Mouse (Mus musculus) E14TG2a.4 (cell line): ENCODE results near the gene Gm10260.

ENCODE experiments used
- CTCF ChIP-seq: conservative IDR thresholded peaks from 2 replicates; pipeline ENCODE4 v1.5.1; 2014; ENCODE audit warnings: low read length
- NANOG ChIP-seq: IDR thresholded peaks from 2 replicates; pipeline ENCODE4 v1.6.1; 2014; ENCODE audit warnings: borderline replicate concordance, low read length, mixed read lengths

DNA sequence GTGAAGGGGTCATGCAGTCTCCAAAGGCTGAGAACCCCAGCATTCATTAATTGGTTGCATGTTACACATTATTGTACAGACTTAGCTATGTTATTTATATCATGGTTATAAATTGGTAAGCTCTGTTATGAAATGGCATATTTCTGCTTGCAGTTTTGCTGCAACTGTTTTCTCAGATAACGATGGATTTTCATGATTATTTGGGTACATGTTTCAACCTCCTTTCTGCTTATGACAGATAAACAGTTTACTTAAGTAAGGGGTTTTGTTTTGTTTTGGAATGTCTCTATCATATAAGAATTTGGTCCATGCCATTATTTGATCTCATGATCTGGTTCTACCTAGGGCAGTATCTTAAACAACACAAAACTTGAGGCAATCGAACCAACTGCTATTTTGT is 5.5 kb upstream of the Gm10260 start:
- no peak for TF ChIP-seq CTCF
- TF ChIP-seq NANOG = no peak
